Mouse (Mus musculus) retina, postnatal 7 days (tissue): ENCODE measurements at regions not wholly inside any gene's neighbourhood (a gene's known extent, or its start where the extent isn't known, plus 50 kb on each side); places are given as distances from the start of the nearest gene placed in this dataset.

ENCODE experiments used
- DNase-seq: peaks from one replicate; pipeline ENCODE4 v3.0.0-alpha.2; 2012; ENCODE audit warnings: low read depth, low spot score

DNA sequence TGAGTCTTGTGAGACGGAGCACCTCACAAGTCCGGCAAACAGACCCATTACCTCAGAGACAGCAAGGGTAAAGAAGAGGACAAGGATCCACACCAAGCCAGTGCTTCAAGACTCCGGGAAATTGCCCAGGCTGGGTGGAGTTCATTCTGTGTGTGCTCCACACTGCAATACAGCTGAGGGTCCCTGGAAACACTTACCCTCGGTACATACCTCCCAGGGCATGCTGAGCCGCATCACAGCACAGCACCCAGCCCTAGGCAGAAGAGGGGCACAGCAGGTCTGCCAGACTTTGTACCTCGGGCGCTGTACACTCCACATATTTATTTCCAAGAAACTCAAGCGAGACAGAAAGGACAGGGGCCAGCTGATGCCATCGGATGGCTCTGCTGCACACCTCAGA lies 54.5 kb upstream of the Cmc1 start:
- no peak for DNase-seq

DNA sequence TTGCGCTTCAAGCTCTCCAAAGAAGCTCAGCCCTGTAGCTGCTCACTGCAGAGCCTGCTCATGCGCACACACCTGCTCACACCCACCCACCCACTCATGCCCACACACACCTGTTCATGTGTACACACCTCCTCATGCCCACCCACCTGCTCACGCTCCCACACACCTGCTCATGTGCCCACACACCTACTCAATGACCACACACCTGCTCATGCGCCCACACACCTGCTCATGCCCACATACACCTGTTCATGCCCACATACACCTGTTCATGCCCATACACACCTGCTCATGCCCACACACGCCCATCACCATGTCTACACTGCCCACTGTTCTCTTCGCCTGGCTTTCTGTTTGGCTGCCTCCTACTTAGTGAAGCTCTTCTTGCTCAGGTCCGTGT lies 56.5 kb upstream of the Cmc1 start:
- DNase-seq: no peak

DNA sequence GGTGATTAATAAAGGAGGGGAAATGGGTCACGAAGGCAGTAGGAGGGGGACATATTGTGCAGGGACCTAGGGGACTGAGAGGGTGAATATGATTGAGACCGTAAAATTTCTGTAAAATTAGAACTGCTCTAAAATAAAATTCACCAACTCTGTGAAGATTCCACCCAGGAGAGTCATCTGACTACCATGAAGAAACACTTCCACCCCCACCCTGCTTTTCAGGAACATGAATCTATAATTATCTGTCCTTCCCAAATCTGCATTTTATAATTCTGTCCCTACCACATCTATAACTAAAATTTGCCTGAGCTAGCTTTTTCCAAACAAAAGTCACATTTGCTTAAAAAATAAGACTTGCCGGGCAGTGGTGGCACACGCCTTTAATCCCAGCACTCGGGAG lies 69.7 kb upstream of the Cmc1 start:
- no peak for DNase-seq

DNA sequence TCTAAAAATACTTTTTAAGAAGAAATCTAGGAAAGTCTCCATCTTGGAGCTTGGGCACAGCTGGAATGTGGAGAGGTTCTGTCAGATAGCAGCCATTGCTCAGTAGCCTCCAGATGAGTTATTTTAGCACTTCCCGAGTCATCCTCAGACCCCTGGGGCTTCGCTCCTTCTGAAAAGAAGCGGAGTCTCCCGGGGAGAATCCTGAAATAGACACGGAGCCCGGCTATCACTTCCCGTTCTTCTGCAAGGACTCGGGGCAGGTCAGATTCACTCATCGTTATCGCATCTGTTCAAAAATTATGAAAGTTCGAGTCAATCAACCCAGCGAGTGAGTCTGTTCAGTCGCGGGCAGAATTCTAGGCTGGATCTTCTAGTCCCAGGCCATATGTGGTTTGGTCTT lies 71.2 kb upstream of the Cmc1 start:
- no peak for DNase-seq

DNA sequence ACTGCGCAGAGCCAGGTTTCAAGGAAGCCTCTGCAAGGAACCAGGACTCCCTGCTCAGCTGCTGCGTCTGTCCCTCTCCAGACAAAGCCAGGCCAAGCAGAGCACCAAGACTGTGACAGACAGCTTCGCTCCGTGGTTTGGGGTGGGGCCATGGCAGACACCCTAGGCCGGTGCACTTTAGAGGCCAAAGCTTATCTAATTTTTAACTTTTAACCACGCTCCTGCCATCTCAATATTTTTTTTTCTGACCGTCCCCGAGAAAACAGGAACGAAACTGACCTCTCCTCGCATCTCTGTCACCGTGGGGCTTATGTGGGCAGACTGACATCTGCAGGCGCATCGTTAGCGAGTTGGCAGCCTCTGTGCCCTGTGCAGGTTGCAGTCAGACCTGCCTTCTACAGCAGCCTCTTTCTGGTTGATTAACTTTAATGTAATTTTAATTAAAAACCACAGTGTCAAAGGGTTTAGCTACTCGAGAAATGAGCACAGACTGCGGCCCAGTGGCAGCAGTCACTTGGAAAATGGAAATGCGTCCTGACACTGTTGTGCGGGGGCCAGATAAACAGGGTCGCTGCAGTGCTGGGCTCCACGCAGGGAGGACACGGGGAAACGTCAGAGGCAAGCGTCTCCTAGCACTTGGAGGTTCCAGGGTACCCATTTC lies 77.6 kb upstream of the Cmc1 start:
- DNase-seq: peak; percentile 14

DNA sequence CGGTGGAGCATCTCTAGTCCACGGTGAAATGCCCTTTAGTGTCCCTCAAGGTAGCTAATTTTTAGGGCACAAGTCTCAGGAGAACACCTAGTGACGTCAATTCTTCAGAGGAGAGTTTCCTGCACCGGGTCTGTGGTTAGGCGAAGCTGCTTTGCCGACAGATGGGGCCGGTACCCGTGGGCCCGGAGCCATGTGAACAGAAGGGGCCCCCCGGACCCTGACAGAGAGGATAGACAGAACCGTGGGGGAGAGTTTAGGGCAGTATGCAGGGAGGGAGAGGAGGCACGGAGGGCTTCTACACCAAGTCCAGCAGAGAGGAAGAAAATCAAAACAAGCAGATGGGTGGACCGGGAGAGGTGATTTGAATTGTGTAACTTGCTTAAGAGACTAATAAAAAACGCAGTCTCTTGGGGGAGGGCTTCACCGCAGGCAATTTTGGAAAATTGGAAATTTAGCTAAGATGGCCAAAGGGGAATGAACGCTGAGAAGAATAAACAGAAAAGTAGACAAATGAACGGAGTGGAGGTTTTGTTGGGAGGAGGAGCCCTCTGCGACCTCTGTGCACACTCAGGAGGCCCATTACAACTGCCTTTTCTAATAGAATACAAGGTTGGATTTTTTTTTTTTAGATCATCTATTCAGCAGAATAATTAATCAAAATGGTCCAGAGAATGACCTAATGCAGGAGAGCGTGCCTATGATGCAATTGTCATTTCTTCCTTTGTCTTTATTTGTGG lies 78.9 kb upstream of the Cmc1 start:
- DNase-seq: no peak

DNA sequence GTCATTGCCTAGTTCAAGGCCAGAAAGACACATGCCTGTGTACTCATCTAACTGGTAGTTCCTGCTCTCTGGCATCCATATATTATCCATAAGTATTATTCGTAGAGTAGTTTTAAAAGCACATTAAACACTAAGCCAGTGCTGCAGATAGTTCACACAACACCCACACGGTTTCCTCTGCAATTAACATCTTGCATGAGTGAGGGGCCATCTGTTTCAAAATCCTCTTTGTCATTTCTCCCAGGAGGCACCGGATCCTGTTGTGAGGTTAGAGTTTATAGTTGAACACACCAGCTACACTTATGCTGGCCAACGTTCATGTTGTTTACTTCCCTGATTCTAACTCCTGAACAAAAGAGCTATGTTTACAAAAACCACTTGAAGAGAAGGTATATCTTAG lies 90.7 kb upstream of the Cmc1 start:
- DNase-seq: no peak

DNA sequence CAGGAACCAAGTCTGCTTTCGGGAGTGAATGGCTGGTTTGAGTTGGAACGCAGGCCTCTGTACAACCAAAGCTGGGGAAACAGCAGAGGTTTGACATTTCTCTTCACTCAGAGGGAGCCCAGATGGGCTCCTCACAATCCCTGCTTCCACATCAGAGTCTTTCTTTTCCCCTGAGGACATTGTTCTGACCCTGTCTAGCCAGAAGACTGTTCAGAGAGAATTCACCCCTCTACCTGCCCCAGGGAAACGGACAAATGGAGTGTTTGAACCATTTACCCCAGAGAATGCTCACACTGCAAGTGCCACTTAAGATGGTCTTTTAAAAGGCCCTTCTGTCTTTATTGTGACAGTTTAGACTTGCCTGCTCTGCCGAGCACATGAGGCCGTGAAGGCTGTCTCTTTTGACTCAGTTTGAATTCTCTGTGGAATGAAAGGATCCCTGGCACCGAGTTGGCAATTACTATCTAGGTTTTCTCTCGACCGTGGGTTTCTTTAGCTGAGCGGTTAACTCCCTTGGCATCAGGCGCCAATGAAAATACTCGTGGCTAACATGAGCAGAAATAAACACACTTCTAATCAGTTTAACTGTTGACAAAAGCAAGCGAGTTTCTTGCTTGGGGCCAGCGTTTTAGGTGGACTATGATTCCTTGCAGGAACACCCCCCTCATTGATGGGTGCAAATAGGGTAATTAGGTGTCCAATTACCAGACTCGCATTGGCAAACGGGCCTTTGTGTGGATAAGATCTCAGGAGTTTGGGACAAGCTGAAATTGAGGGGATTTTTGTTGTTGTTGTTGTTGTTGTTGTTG lies 97.0 kb upstream of the Cmc1 start:
- no peak for DNase-seq

DNA sequence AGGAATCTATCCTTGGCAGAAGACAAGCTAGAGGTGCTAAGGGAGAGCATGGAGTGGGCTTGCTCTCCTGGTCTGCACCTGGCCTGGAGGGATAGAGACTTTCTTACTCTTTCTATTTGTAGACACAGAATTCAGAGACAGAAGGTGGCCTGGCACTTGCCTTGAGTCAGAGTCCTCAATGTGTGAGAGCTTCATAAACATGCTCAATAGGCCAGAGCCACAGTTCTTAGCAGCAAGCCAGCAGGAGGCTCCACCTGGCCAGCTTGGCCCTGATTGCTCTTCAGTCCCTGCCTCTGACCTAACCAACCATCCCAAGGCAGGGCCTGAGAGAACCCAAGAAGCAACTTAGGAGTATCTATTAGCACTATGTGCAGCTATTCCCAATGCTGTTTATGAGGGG lies 103.9 kb upstream of the Cmc1 start:
- DNase-seq: no peak

DNA sequence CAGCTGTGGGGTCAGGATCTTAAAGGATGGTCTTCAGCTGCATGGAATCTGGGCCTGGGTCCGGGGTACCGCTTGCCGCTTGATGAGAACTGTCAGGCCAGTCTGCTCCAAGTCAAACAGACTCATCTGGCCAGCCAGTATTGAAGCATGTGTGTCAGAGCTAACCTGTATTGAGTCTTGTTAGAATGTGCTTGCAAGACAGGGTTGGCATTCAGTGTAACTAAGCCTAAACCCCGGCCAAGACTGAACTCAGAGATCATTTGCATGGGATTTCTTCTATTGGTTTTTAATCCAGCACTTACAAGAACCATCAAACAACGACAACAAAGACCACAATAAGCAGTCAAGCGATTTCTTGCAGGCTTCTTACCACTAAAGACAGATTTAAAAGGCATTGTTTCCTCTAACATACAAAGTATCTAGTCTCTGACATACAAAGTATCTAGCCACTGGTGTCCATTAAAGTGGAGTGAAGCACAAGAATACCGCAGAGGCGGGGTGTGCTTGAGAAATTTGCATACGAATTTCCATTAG lies 105.3 kb upstream of the Cmc1 start:
- DNase-seq: no peak

DNA sequence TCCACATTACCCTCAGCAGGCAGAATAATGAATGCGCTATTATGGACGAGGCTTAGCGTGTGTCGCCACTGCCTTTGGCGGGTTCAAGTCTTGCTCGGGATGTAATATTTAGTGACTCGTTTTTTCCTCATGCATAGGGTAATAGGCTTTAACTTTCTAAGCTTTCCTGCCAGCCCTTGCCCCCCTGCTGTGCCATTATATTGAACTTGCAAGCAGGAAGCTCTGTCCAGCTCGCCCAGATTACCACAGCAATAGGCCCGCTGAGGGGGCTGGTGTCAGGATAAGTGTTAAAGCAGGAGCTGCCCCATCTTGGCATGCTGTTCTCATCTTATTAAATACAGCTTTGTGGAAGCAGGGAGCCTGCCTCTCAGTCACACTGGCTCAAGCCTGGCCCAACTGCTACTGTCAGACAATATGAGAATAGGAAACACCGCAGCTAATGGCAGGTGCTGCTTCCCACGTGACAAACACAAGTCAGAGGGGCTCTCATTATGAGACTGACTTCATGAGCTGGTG lies 105.8 kb upstream of the Cmc1 start:
- DNase-seq: peak; percentile 8

DNA sequence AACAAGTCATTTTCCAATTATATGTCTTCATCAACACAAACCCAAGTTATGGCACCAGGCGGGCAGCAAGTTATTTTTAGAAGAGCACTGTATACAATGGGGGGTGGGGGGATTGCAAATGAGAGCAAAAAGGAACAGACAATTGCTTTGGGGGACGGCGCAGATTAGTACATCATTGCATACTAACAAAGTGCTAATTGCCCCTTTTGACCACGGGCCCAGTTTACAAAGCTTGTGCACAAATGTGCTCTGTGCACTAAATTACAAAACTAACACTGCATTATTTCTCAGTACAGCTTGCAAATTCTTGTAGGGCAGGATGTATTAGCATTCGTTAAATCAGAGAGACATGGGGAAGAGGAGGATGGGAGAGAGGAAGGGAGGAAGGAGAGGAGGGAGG lies 116.3 kb upstream of the Cmc1 start:
- no peak for DNase-seq

DNA sequence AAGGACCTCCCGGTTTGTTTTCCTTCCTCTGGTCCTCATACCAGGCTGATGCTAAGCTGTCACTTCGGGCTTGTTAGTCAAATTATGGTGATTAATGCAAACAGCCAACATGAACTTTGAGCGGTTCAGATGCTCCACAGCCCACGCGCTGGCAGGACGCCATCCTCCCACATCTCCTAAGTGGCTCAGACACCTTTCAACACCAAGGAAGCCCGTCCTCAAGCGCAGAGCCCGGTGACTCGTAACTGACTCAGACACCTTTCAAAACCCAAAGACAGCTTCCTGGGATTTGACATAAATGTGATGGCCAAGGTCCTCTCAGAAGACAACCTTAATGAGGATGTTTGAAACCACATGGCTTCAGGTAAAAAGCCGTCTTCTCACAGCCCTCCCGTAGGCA lies 121.7 kb upstream of the Cmc1 start:
- no peak for DNase-seq

DNA sequence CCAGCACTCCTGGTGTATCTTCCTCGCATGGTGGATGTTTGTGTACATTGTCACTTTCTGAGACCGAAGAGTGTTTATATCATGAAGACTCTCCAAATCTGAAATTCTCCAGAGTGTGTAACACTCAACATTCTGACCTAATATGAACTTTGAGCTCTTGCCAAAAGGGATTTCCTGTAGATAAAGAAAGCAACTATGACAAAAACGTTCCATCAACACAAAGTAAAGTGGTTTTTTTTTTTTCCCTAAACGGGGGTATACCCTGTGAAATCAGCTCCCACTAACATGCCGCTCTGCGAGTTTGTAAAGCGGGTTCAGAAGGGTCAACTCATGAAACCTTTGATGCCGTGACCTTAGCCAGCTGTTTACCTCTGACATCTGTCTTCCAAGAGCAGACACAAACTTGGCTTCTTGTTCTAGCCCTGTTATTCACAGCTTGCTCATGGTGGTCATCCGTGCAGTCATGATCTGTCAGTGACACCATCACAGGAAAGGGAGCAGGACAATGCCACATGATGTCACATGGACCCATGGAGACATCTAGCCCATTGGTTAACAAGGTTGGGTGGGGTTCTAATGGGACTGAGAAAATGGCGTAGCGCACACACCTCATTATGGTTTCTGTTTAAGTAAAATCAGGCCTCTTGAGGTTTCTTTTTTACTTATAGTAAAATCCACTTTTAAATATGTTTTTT lies 122.9 kb upstream of the Cmc1 start:
- DNase-seq: no peak

DNA sequence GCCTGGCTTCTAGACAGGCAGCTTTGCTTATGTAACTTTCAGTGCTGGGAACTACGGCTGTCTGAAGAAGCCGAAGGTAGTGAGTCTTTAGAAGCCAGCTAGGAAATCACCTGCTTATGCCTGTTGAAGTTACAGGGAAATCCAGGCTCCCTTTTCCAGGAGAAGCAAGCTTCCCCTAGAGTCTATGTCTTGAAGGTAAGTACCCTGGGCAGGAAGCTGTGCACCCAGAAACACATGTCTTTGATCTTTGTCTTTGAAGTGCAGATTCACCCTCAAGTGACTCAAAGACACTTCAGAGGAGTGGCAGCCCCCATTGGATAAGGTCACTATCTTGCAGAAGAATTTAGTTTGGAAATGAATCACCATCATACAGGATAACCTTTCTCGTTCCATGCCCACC lies 135.5 kb upstream of the Cmc1 start:
- no peak for DNase-seq

DNA sequence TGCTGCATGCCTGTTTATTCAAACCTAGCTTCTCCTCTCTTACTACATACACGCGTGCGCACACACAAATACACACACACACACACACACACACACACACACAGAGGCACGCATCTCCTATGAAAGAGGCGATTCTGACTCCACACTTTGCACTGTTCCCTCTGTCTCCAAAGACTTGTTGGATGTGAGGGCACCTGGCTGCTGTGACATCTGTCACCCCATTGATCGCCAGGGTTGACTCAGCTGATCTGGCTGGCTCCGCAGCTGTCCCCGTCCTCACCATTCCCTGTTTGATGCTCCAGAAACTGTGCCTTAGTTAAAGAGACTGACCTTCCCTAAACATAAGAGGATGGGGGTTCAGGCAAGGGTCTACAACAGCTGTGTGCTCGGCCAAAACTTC lies 137.6 kb upstream of the Cmc1 start:
- no peak for DNase-seq

DNA sequence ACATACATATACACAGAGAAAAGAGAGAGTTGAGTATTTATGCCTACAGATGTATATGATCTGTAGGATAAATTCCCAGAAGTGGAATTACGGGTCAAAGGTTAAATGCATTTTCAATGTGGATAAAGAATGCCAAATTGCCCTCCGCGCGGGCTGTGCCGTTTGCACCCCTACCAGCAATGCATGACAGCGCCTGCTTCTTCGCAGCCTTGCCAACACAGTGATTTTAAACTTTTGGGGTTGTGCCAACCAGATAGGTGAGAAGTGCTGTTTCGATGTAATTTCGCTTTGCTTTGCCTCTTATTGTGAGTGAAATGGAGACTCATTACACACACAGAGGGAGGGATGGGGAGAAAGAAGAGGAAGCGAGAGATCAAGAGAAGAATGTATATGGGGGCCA lies 142.9 kb upstream of the Cmc1 start:
- DNase-seq: no peak

DNA sequence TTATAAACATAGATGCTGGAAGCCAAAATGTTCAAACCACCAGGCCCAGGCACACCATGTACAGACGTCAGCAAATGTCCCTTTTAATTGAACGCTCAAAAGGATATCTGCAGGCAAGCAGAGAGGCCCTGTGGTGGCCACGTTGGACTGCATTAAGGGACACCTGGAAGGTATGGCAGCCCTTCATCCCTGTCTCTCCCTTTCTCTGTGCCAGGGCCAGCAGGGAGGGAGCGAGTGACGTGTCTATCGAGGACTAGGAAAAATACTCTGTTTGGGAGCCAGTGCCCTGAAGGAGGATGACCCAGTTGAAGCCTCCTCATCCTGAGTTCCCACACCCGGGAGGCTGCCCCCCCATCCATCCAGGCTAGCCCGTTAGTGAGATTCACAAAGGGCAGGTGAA lies 144.0 kb upstream of the Cmc1 start:
- DNase-seq: no peak

DNA sequence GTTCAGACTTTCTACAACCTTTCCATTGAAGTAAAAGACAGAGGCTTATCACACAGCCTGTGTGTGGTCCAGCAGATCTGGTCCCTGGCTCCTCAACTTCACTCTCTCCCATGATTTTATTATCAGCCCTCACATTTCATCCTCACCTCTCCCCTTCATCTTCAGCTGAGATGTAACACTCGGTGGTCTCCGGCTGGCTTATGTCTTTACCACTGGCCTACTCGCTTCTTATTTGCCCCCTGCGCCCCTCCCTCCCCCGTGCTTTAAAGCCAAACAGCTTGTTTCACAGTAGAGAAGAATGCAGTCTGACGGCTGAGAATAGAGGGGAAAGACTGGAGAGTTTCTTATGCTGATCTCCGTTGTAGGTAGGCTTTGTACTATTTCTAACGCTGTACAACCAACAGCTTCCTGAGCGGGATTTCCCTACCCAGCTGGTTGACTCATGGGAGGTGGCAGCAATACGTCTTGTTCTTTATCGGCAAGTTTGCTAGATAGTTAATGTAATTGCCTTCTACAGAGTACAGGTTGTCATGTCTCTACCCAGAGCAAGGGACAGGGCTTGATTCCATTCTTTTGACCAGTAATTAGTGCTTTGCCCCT lies 152.9 kb upstream of the Cmc1 start:
- no peak for DNase-seq

DNA sequence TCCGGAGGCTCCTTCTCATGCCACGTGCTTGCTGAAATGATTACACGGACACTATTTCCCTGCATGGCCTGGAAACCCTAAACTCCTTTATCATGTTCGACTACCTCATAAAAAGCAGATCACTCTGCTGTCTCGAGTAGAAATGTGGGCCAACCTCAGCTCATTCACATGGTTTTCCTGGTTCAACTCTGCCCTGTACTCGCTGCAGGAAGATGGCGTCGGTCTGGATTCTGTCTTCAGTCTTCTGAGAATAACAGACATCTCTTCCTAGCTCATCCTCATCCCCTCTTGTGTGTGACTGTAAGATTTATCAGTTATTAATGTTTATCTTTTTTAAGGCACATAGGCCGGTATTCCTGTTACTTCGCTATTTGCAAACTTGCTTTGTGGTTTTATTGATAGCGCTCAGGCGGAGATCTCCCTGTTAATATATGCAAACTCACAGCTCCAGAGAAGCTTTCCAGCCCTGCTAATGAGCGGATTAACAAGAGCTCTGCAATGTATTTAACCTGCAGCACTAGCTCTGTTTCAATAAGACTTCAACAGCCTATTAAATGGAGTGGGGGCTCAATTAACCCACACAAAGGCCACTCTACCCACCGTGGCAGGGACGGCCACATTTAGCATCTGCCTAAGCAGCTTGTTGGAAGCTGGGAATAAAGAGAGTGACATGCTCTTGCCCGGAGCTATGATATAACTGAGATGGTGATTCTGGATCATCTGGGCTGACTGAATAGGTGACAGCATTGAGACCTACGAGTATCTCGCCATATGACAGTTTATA lies 159.5 kb upstream of the Eomes start:
- DNase-seq: peak; percentile 44

DNA sequence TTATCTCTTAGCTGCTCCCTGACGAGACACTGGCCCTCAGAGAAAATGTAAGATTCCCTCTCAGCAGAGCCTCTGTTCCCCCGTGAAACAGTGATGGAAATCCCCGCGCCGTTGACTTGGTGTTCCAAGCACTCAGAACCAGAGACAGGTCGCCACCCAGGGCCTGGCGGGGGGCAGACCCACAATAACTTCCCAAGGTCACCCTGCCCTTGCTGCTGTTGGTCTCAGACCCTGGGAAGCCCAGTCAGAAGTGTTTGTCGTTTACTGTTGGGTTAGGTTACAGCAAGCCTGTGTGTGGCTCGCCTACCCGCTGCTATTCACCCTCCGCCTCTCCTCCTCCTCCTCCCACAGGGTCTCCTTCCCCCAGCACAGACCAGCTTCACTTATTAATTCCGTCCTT lies 154.2 kb upstream of the Eomes start:
- DNase-seq: no peak
